Comparison of ENCODE assay signal across 12 mouse cellular contexts in genomic region chr16:90635216-90635615, GRCm38 (mm10).
DNase-seq lines count a peak whose midpoint lies in the region; ATAC-seq and TF ChIP-seq lines count a peak whose summit lies in the region.
"Had no signal": no experiment of that assay in that cellular context is flagged by ENCODE, and none has a peak within 500 bp of the region (broad histone marks: within the 10 kb centered on the region; RNA-seq: fewer than 3 reads in every experiment).

No protein-coding gene starts in this region.

- DNase-seq in intestine, embryonic 14.5 days (ENCODE audit: low spot score) = peak; percentile 52
- no peak for DNase-seq in lung, adult 2 months
- DNase-seq in lung, postnatal 14 days = no peak
- DNase-seq in R1 (ENCODE audit: low read depth, low spot score) = peak; percentile 56
- no peak for DNase-seq in frontal cortex, postnatal 10 days (ENCODE audit: low spot score in 2 of 2)
- no peak for DNase-seq in midbrain, embryonic 14.5 days
- DNase-seq: adrenal gland, adult 8-10 months; kidney, adult 8-10 months; right cerebral cortex, postnatal 4 days had no signal

- no peak overlapping the region for H3K27ac ChIP-seq in intestine, embryonic 14.5 days (ENCODE audit: low read depth)
- no peak overlapping the region for H3K27ac ChIP-seq in intestine, embryonic 15.5 days
- H3K27ac ChIP-seq in midbrain, embryonic 14.5 days (replicated peaks; ENCODE audit: low read depth, low read length) = no peak overlapping the region
- H3K27ac ChIP-seq: neural tube, embryonic 15.5 days had no signal

- no peaks in the 10 kb centered on the region for H3K36me3 ChIP-seq in intestine, embryonic 14.5 days (ENCODE audit: control insufficient read depth, insufficient read depth, low read length)
- H3K36me3 ChIP-seq in intestine, embryonic 15.5 days = no peaks in the 10 kb centered on the region
- H3K36me3 ChIP-seq in midbrain, embryonic 14.5 days (ENCODE audit: control insufficient read depth, insufficient read depth, low read length) = no peaks in the 10 kb centered on the region
- H3K36me3 ChIP-seq: neural tube, embryonic 15.5 days had no signal

- H3K4me1 ChIP-seq in intestine, embryonic 14.5 days (replicated peaks; ENCODE audit: control insufficient read depth, insufficient read depth, low read length) = peaks cover 7% of the 10 kb centered on the region; the same call in 1 of the 2 replicates
- H3K4me1 ChIP-seq in intestine, embryonic 15.5 days (replicated peaks) = peaks cover 6% of the 10 kb centered on the region
- no peaks in the 10 kb centered on the region for H3K4me1 ChIP-seq in lung, adult 2 months (ENCODE audit: control insufficient read depth, insufficient read depth, low read length)
- H3K4me1 ChIP-seq in midbrain, embryonic 14.5 days (ENCODE audit: control insufficient read depth, insufficient read depth, low read length) = no peaks in the 10 kb centered on the region

- no peak overlapping the region for H3K4me2 ChIP-seq in intestine, embryonic 14.5 days (ENCODE audit: low read length)
- H3K4me2 ChIP-seq in intestine, embryonic 15.5 days (replicated peaks) = no peak overlapping the region
- H3K4me2 ChIP-seq in midbrain, embryonic 14.5 days (ENCODE audit: low read length) = no peak overlapping the region
- H3K4me2 ChIP-seq: midbrain, embryonic 11.5 days; neural tube, embryonic 15.5 days had no signal

- TF ChIP-seq POLR2A in lung, adult 2 months (IDR thresholded peaks at IDR 0.05; ENCODE audit: borderline replicate concordance, extremely low read depth, low read depth, low read length) = no peak

- no peaks in the 10 kb centered on the region for H3K9me3 ChIP-seq in intestine, embryonic 14.5 days (ENCODE audit: control insufficient read depth, low read length)
- no peaks in the 10 kb centered on the region for H3K9me3 ChIP-seq in intestine, embryonic 15.5 days
- H3K9me3 ChIP-seq in midbrain, embryonic 14.5 days (ENCODE audit: control insufficient read depth, low read length) = no peaks in the 10 kb centered on the region
- H3K9me3 ChIP-seq: neural tube, embryonic 15.5 days had no signal

- no peak overlapping the region for H3K4me3 ChIP-seq in intestine, embryonic 14.5 days (ENCODE audit: low read depth, low read length)
- H3K4me3 ChIP-seq in intestine, embryonic 15.5 days (replicated peaks) = no peak overlapping the region
- no peak overlapping the region for H3K4me3 ChIP-seq in lung, adult 2 months (replicated peaks; ENCODE audit: extremely low read depth, low read depth, low read length)
- H3K4me3 ChIP-seq in midbrain, embryonic 14.5 days (replicated peaks; ENCODE audit: low read depth, low read length) = no peak overlapping the region
- H3K4me3 ChIP-seq: neural tube, embryonic 15.5 days had no signal

- 46% methylated on average over 12 of the region's 12 CpGs for WGBS in intestine, embryonic 14.5 days
- WGBS in intestine, embryonic 15.5 days = 36% methylated on average over 12 of the region's 12 CpGs
- 41% methylated on average over 12 of the region's 12 CpGs for WGBS in lung, adult 2 months
- 35% methylated on average over 12 of the region's 12 CpGs for WGBS in midbrain, embryonic 14.5 days

- no peak for ATAC-seq in intestine, embryonic 14.5 days (replicated peaks; ENCODE audit: low FRiP score, low TSS enrichment, low read depth)
- no peak for ATAC-seq in intestine, embryonic 15.5 days
- ATAC-seq in midbrain, embryonic 14.5 days (ENCODE audit: low FRiP score, low TSS enrichment) = no peak

- 0 out of 2 replicates have a peak, but pooled peaks cover 3% of the 10 kb centered on the region for H3K27me3 ChIP-seq in intestine, embryonic 14.5 days (replicated peaks; ENCODE audit: control insufficient read depth, insufficient read depth, low read length)
- no peaks in the 10 kb centered on the region for H3K27me3 ChIP-seq in intestine, embryonic 15.5 days (replicated peaks)
- no peaks in the 10 kb centered on the region for H3K27me3 ChIP-seq in midbrain, embryonic 14.5 days (ENCODE audit: control insufficient read depth, insufficient read depth, low read length)
- H3K27me3 ChIP-seq: neural tube, embryonic 15.5 days had no signal

- no peak overlapping the region for H3K9ac ChIP-seq in intestine, embryonic 14.5 days (ENCODE audit: low read length)
- no peak overlapping the region for H3K9ac ChIP-seq in intestine, embryonic 15.5 days
- H3K9ac ChIP-seq in midbrain, embryonic 14.5 days (replicated peaks; ENCODE audit: low read length) = no peak overlapping the region
- H3K9ac ChIP-seq: neural tube, embryonic 15.5 days had no signal

- peak; percentile 63; the same call in 1 of the 2 replicates for TF ChIP-seq CTCF in lung, adult 2 months (IDR thresholded peaks at IDR 0.05; ENCODE audit: insufficient read depth, low read length)

Comparison
In these comparisons a context has a peak if more than half of its experiments do, and no peak if none do; other contexts are left out.
1. DNase-seq: peak in intestine, embryonic 14.5 days (single experiment) and R1 (single experiment); none in lung, adult 2 months (single experiment), lung, postnatal 14 days (single experiment), frontal cortex, postnatal 10 days (0 of 2) and midbrain, embryonic 14.5 days (single experiment).